Mouse (Mus musculus) embryonic facial prominence, embryonic 10.5 days (tissue): ENCODE data around the gene Slc2a1. TPM values are rescaled to one million over a fixed set of nuclear protein-coding genes. Genes with fewer than 3 reads are reported as not detected.

Experiments
- DNase-seq: peaks from one replicate; pipeline ENCODE4 v3.0.0-alpha.2; 2017; ENCODE audit warnings: low spot score
- H3K27ac ChIP-seq: fragments of 300-500 bp; sonication (generic); replicated peaks from 2 replicates; pipeline ENCODE4 v1.5.1; 2016; ENCODE audit warnings: mild to moderate bottlenecking
- H3K27me3 ChIP-seq: fragments of 300-500 bp; sonication (generic); replicated peaks from 2 replicates; pipeline ENCODE4 v1.6.1; 2016; ENCODE audit warnings: low read depth, mild to moderate bottlenecking; ENCODE audit not compliant: poor library complexity, severe bottlenecking
- H3K36me3 ChIP-seq: fragments of 300-500 bp; sonication (generic); replicated peaks from 2 replicates; pipeline ENCODE4 v1.6.1; 2016; ENCODE audit warnings: mild to moderate bottlenecking, moderate library complexity
- H3K4me1 ChIP-seq: fragments of 300-500 bp; sonication (generic); 2 replicates; pipeline ENCODE4 v1.6.1; 2016
- H3K4me3 ChIP-seq: fragments of 300-500 bp; sonication (generic); 2 replicates; pipeline ENCODE4 v1.5.1; 2016; ENCODE audit warnings: mild to moderate bottlenecking, moderate library complexity
- H3K9me3 ChIP-seq: fragments of 300-500 bp; sonication (generic); 2 replicates; pipeline ENCODE4 v1.6.1; 2016; ENCODE audit warnings: mild to moderate bottlenecking
- WGBS: fragments of 180-500 bp; shearing (Covaris S2); methylation state at CpG from one replicate; pipeline ENCODE4 v1.1.7; 2016; 5-methylcytosine and 5-hydroxymethylcytosine counted together
- polyA plus RNA-seq: library from polyadenylated mRNA; unstranded; fragments of >200 nt; fragmentation: Nextera tagmentation; extraction: Ambion mirVana; gene quantifications from 2 replicates; pipeline ENCODE4 v1.2.1, GENCODE M21; 2016

The Slc2a1 gene
- polyA plus RNA-seq = 140 and 166 TPM in 2 replicates

DNA sequence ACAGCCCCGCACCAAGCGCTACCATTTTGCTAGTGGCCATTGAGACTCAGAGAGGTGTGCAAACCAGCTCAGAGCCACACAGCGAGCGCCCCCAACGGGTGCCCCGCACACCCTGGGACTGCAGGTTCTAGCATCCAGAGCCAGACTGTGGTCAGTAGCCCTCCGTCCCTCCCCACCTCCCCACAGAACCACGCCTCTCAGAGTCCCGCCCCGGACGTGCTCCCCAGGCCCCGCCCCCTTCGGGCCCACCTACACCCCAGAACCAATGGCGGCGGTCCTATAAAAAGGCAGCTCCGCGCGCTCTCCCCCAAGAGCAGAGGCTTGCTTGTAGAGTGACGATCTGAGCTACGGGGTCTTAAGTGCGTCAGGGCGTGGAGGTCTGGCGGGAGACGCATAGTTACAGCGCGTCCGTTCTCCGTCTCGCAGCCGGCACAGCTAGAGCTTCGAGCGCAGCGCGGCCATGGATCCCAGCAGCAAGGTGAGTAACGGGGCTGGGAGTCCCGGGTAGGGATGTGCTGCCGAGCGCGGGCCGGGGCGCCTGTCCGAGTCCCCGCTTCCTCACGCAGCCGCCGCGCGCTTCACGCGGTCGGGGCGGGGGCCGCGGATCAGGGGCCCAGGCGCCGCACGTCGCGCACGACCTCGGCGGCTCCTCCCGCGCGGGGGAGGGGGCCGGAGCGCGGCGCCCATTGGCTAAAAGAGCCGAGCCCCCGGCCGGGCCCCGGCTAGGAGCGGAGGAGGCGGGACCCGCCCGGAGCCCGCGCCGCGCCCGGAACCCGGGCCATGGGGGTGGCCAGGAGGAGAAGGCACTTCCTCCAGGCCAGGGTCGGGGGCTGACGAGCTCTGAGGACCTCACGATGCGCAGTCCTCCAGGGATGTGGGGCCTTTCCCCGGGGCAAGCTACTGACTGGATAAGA is at the start of gene Slc2a1:
Gene Slc2a1 (plus strand): TSS at position 217 of the 914 bp plus-strand sequence.
- Histone ChIP-seq H3K27me3 (no peaks in the 10 kb centered on the region), H3K4me1 (peaks cover 79% of the 10 kb centered on the region), H3K9me3 (no peaks in the 10 kb centered on the region), H3K4me3 (peak within 1 kb of the TSS; percentile 72), H3K36me3 (peaks cover 32% of the 10 kb centered on the region), H3K27ac (peak within 1 kb of the TSS; percentile 95)
- WGBS = under 1% methylated on average over 88 of the region's 88 CpGs
- peak; percentile 99 for DNase-seq

DNA sequence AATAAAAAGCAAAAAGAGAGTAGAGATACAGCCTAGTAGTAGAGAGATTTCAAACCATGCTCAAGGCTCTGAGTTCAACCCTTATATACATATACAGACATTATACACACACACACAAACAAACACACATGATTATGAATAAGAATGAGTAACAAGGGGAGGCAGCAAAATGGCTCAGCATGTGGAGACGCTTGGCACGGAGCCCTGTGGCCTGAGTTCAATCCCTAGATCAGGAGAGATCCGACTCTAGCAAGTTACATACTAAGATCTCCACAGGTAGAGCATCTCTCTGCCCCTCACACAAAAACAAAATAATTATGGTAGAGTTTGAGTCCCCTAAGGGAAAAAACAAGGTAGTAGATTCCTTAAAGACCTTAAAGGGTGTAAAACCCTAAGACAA is 41.7 kb upstream of the Slc2a1 start:
- WGBS = 92% methylated on average over 3 of the region's 3 CpGs
- H3K27ac ChIP-seq = no peak overlapping the region
- H3K9me3 ChIP-seq = no peaks in the 10 kb centered on the region
- H3K4me3 ChIP-seq = no peak overlapping the region
- peaks cover 27% of the 10 kb centered on the region for H3K4me1 ChIP-seq
- no peaks in the 10 kb centered on the region for H3K36me3 ChIP-seq
- peaks cover 24% of the 10 kb centered on the region for H3K27me3 ChIP-seq
- no peak for DNase-seq

DNA sequence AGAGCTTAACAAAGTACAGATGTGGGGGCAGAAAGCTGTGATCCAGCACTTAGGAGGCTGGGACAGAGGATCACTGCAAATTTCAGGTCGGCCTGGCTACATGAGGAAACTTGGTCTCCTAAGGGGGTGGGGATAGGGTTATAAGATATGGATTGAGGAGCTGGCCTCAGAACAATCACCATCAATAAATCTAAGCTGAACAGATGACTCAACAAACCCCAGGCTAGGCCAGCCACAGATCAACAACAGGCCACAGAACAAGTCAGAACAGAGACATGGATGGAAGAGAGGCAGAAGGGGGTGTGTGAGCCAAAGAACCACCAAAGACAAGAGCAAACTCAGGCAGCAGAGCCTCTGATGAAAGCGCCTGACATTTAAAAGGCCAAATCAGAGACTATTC is 41.3 kb upstream of the Slc2a1 start:
- no peak overlapping the region for H3K4me3 ChIP-seq
- DNase-seq = no peak
- no peak overlapping the region for H3K27ac ChIP-seq
- H3K27me3 ChIP-seq = peaks cover 28% of the 10 kb centered on the region
- 72% methylated on average over 2 of the region's 2 CpGs for WGBS
- peaks cover 31% of the 10 kb centered on the region for H3K4me1 ChIP-seq
- no peaks in the 10 kb centered on the region for H3K9me3 ChIP-seq
- H3K36me3 ChIP-seq = no peaks in the 10 kb centered on the region

DNA sequence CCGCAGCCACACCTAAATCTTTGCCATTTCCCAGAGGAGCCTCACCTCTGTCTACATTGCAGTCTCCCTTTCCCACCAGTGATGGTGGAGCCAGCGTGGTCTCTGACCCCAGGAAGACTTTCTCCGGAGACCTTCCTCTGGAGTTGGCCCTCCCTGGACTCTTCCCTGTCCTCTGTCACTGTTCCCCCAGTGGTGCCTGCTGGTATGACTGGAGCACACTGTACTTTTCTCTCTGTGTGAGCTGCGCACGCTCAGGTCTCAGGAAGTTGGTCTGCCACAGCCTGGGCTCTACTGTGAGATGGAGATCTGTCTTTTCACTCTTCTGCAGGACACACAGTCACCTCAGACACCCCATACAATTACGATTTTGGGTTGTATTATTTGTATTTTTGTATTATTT is 39.6 kb upstream of the Slc2a1 start:
- H3K36me3 ChIP-seq = no peaks in the 10 kb centered on the region
- H3K4me1 ChIP-seq = peaks cover 48% of the 10 kb centered on the region
- H3K9me3 ChIP-seq = no peaks in the 10 kb centered on the region
- H3K4me3 ChIP-seq = no peak overlapping the region
- DNase-seq = peak; percentile 40
- peaks cover 45% of the 10 kb centered on the region for H3K27me3 ChIP-seq
- peak overlapping the region; percentile 15; the same call in 1 of the 2 replicates for H3K27ac ChIP-seq
- WGBS = 64% methylated on average over 6 of the region's 6 CpGs

DNA sequence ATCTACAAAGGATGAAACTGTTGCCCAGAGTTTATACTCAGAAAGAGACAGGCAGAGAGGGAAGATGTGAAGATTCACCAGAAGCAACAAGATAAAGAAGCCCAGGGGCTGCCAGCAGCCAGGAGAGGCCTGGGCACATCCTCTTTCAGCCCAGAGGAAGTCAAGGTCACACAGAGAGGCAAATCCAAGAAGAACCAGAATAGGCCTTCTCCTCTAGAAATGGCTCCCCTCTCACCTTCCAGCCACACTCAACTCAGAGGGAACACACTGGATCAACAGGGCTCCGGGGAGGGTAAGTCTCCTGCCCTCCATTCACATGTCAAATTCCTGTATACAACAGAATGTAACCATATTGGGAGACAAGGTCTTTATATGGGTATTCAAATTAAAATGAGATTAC is 38.3 kb upstream of the Slc2a1 start:
- Histone ChIP-seq H3K4me1 (peaks cover 61% of the 10 kb centered on the region), H3K27me3 (peaks cover 48% of the 10 kb centered on the region), H3K4me3 (no peak overlapping the region), H3K36me3 (no peaks in the 10 kb centered on the region), H3K9me3 (no peaks in the 10 kb centered on the region), H3K27ac (peak overlapping the region; percentile 85)
- DNase-seq = no peak
- WGBS = 54% methylated on average over 1 of the region's 1 CpGs

DNA sequence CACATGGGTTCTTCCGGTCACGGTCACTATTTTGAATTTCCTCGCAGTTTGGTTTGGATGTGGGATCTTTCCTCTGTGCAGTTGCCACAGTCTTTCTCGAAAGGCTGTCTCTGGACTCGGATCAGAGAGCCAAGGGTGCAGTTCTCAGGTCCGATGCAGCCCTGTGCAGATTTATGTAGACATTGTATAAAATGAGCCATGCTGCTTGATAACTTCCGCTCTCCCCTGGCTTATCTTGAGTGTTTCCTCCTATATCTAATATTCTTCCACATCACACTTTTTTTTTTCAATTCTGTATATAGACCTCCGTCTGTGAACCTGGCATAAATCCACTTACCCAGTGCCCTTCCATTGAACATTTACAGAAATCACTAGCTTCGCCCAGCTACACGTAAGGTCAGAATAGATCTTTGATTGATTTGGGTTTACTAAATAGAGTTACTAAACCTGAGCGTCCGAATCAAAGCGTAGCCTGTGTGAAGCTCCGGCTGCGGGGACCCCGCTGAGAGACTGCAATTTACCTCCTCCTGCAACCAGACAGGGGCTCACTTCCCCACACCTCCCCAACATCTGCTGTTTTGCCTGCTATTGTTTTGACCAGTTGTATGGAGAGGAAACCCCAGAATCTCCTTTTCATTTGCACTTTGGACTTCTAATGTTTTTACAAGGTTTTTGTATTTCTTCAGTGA is 37.4 kb upstream of the Slc2a1 start:
- peak overlapping the region; percentile 85 for H3K27ac ChIP-seq
- peak; percentile 39 for DNase-seq

DNA sequence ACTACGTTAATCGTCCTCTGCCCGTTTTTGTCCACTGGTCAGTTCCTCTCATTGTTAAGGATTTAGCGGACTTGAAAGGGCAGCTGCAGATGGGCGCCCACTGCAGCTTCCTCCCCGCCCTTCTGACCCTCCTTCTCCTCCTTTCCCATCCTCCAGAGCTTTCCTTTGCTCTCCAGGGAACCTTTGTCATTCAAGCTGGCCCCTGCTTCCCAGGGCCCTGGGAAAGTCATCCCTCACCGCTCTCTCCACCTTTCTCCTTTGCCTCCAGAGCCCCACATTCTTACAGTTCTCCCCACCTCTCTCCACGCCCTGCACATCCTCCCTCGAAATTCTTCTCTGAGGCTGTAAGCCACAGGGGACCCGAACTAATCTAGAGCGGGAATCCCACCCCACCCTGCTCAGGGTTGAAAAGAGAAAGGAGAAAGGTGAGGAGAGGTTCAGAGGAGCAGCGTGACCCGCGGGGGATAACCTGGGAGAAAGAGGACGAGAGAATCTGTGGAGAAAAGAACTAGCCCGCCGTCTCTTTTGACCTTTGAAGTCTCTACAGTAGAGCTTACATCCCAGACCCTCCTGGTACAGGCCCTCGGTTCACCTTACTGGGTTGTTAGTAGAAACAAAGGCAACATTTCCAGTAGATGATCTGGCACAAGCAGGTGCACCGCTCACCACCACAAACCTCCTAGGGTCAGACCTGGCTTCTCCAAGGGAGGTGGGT is 36.7 kb upstream of the Slc2a1 start:
- Histone ChIP-seq H3K4me1 (peaks cover 77% of the 10 kb centered on the region), H3K27me3 (peaks cover 48% of the 10 kb centered on the region), H3K36me3 (no peaks in the 10 kb centered on the region), H3K9me3 (no peaks in the 10 kb centered on the region), H3K27ac (peak overlapping the region; percentile 85), H3K4me3 (peak overlapping the region; percentile 47)
- peak; percentile 52 for DNase-seq
- WGBS = 3% methylated on average over 19 of the region's 19 CpGs

More for the DNA sequence above, 37.4 kb upstream of the Slc2a1 start:
- H3K4me1 ChIP-seq = peaks cover 70% of the 10 kb centered on the region
- peak overlapping the region; percentile 47; the same call in 1 of the 2 replicates for H3K4me3 ChIP-seq
- peaks cover 48% of the 10 kb centered on the region for H3K27me3 ChIP-seq
- no peaks in the 10 kb centered on the region for H3K9me3 ChIP-seq
- WGBS = 22% methylated on average over 16 of the region's 16 CpGs
- H3K36me3 ChIP-seq = no peaks in the 10 kb centered on the region

DNA sequence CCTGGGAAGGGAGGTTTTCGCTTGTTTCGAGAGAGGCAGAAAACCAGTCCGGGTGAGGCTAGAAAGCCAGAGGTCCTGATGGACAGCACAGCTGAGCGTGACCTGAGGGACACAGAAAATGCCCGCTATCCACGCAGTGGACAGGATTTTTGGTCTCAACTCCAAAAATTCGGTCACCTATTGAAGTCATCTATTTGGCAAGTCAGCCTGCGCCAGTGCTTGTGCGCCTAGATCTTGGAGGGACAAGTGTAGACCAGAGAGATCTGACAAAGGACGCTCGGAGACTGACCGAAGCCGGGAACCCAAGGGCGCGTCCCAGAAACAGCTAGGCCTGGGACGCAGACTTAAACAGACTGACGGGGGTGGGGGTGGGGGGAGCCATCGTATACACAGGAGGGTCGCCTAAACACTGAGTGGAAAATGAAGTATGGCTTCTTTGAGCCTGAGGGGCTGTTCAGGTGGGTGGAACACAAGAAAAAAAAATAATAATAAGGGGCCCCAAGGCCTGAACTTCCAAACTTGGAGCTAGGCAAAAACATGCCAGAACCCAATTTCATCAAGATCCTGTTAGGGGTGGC is 36.1 kb upstream of the Slc2a1 start:
- Histone ChIP-seq H3K27me3 (peaks cover 48% of the 10 kb centered on the region), H3K27ac (peak overlapping the region; percentile 85), H3K4me1 (peaks cover 78% of the 10 kb centered on the region), H3K4me3 (peak overlapping the region; percentile 47), H3K9me3 (no peaks in the 10 kb centered on the region), H3K36me3 (no peaks in the 10 kb centered on the region)
- 7% methylated on average over 19 of the region's 19 CpGs for WGBS
- DNase-seq = peak; percentile 41

DNA sequence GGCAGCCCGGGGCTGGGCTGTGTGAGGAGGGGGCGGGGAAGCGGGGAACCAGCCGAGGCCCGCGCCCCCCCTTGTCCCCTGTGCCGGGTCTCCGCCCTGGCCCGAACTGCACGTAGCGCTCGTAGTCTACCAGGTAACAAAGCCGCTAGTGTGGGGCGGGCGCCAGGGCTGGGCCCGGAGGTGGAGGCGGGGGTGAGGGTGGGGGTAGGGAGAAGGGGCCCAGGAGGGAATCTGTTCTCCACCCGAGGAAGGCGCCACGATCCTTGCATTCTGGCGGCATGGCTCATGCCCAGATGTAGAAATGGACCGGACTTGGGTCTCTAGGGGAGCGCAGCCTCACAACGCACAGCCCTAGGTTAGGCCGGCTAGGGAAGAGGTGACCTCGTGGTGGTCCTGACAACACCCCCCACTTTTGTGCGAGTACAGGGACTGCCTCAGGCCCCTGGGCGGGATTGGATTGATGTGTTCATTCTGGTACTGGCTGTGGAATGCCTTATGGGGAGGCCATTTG is 35.5 kb upstream of the Slc2a1 start:
- Histone ChIP-seq H3K4me3 (peak overlapping the region; percentile 47), H3K9me3 (no peaks in the 10 kb centered on the region), H3K27me3 (peaks cover 48% of the 10 kb centered on the region), H3K36me3 (no peaks in the 10 kb centered on the region), H3K4me1 (peaks cover 78% of the 10 kb centered on the region), H3K27ac (peak overlapping the region; percentile 85)
- 2% methylated on average over 28 of the region's 28 CpGs for WGBS
- peak; percentile 85 for DNase-seq

DNA sequence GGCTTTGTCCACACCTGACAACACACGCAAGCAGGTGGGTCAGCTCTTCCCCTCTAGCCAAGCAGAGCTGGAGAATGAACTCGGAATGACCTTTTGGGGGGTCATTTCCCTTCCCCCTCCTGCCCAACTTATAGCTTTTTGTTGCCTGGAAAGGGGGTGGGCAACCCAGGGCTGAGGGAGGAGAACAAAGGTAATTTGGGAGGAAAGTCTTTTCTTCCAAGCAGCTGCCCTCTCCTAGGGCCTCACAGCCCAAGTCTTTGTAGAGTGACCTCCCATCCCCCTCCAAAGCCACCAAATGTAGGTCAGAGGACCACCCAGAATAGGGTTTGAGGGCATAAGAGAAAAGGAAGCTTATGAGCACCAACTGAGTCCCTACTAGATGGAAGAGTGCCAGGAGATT is 34.9 kb upstream of the Slc2a1 start:
- Histone ChIP-seq H3K27ac (peak overlapping the region; percentile 85), H3K9me3 (no peaks in the 10 kb centered on the region), H3K27me3 (peaks cover 48% of the 10 kb centered on the region), H3K4me1 (peaks cover 78% of the 10 kb centered on the region), H3K36me3 (no peaks in the 10 kb centered on the region), H3K4me3 (peak overlapping the region; percentile 47; the same call in 1 of the 2 replicates)
- WGBS = 22% methylated on average over 2 of the region's 2 CpGs
- DNase-seq = peak; percentile 49

DNA sequence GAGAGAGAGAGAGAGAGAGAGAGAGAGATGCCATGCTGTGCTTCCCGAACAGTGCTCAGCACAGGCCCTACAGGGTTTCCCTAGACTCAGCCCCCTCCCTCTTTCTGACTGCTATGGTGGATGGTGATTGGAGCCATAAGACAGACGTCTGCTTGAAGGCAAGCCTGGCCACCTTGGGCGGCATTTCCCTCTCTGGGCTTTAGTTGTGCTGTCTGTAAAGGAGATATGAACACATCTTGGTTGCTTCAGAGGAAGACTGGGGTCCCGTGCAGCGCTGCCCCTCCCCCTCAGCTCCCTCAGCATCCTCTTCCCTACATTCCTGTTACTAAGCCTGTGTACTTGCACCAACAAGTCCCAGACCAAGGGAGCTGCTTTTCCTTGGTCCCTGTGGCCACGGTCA is 33.9 kb upstream of the Slc2a1 start:
- Histone ChIP-seq H3K4me1 (peaks cover 73% of the 10 kb centered on the region), H3K36me3 (no peaks in the 10 kb centered on the region), H3K27ac (peak overlapping the region; percentile 85), H3K9me3 (no peaks in the 10 kb centered on the region), H3K4me3 (no peak overlapping the region), H3K27me3 (peaks cover 46% of the 10 kb centered on the region)
- DNase-seq = peak; percentile 49
- 19% methylated on average over 6 of the region's 6 CpGs for WGBS

DNA sequence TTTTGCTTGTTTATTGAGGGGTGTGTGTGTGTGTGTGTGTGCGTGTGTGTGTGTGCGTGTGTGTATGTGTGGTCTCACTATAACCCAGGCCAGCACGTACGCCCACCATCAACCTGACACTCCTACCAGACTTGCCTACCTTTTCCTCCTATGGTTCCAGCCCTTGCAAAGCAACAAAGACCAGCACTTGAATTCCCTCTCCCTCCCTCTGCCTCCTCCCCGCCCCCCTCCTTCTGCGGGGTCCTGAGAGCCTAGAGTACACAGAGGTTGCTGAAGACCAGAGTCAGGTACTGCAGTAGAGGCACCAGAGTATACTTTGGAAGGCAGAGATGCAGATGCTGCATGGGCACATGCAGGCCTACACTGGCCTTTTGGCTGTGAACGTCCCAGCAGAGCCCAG is 33.2 kb upstream of the Slc2a1 start:
- WGBS = 43% methylated on average over 7 of the region's 7 CpGs
- peak; percentile 26 for DNase-seq
- Histone ChIP-seq H3K4me1 (peaks cover 66% of the 10 kb centered on the region), H3K27me3 (peaks cover 39% of the 10 kb centered on the region), H3K36me3 (no peaks in the 10 kb centered on the region), H3K4me3 (no peak overlapping the region), H3K27ac (peak overlapping the region; percentile 85), H3K9me3 (no peaks in the 10 kb centered on the region)
